Mouse (Mus musculus) limb, embryonic 14.5 days (tissue): Measurements from ENCODE around the gene Mfap1b. TPM values are rescaled to one million over a fixed set of nuclear protein-coding genes. Genes with fewer than 3 reads are reported as not detected.
"Not testable (repeated sequence)": the region's sequence is repeated elsewhere in the genome, so short reads cannot be mapped to it uniquely, and the experiment has no call there.

Experiments used
- ATAC-seq: fragments of 200-750 bp; cut with Nextera tagmentation; 2 replicates; pipeline ENCODE4 v1.8.0; 2017; ENCODE audit warnings: low read depth, moderate number of reproducible peaks, moderate TSS enrichment; ENCODE audit not compliant: low FRiP score
- DNase-seq: peaks from one replicate; pipeline ENCODE4 v3.0.0-alpha.2; 2015; ENCODE audit warnings: low spot score
- H3K27ac ChIP-seq: fragments of 300-500 bp; sonication (generic); replicated peaks from 2 replicates; pipeline ENCODE4 v1.5.1; 2014; ENCODE audit warnings: low read depth, mild to moderate bottlenecking, low read length, moderate library complexity, mixed read lengths
- H3K27me3 ChIP-seq: fragments of 300-500 bp; sonication (generic); 2 replicates; pipeline ENCODE4 v1.6.1; 2014; ENCODE audit warnings: low read length, mixed read lengths; ENCODE audit not compliant: control insufficient read depth, insufficient read depth
- H3K36me3 ChIP-seq: fragments of 300-500 bp; sonication (generic); 2 replicates; pipeline ENCODE4 v1.6.1; 2014; ENCODE audit warnings: mild to moderate bottlenecking, low read length, moderate library complexity, mixed read lengths; ENCODE audit not compliant: control insufficient read depth, insufficient read depth
- H3K4me1 ChIP-seq: fragments of 300-500 bp; sonication (generic); 2 replicates; pipeline ENCODE4 v1.6.1; 2014; ENCODE audit warnings: antibody characterized with exemption, low read length, mixed read lengths; ENCODE audit not compliant: control insufficient read depth, insufficient read depth
- H3K4me2 ChIP-seq: fragments of 300-500 bp; sonication (generic); replicated peaks from 2 replicates; pipeline ENCODE4 v1.6.1; 2014; ENCODE audit warnings: low read depth, mild to moderate bottlenecking, low read length, moderate library complexity; ENCODE audit not compliant: severe bottlenecking
- H3K4me3 ChIP-seq: fragments of 300-500 bp; sonication (generic); replicated peaks from 2 replicates; pipeline ENCODE4 v1.5.1; 2014; ENCODE audit warnings: low read length
- H3K9ac ChIP-seq: fragments of 300-500 bp; sonication (generic); 2 replicates; pipeline ENCODE4 v1.6.1; 2014; ENCODE audit warnings: mild to moderate bottlenecking, low read depth, low read length, moderate library complexity; ENCODE audit not compliant: severe bottlenecking
- H3K9me3 ChIP-seq: fragments of 300-500 bp; sonication (generic); 2 replicates; pipeline ENCODE4 v1.6.1; 2016; ENCODE audit warnings: low read length; ENCODE audit not compliant: control insufficient read depth
- POLR2A ChIP-seq: fragments of 200-500 bp; IDR thresholded peaks from 2 replicates; pipeline ENCODE4 v1.8.0; 2012; ENCODE audit warnings: inconsistent platforms, mild to moderate bottlenecking, moderate library complexity, borderline replicate concordance; ENCODE audit not compliant: insufficient read depth, insufficient read length; ENCODE audit errors: extremely low read depth
- WGBS: fragments of 180-500 bp; shearing (Covaris S2); extraction: QIAGEN DNeasy Blood & Tissue Kit; methylation state at CpG from one replicate; pipeline ENCODE4 v1.1.7; 2014; 5-methylcytosine and 5-hydroxymethylcytosine counted together
- polyA plus RNA-seq, 2 experiments: library from polyadenylated mRNA; depleted of rRNA in 1 of 2; stranded (reverse) in 1 of 2; unstranded in 1 of 2; fragments of >200 nt; fragmentation: Nextera tagmentation in 1 of 2; extraction: Ambion mirVana in 1 of 2; gene quantifications; 2 replicates each; pipeline versions ENCODE4 v1.2.1 to v1.2.3; 2012 to 2014

The Mfap1b gene
- polyA plus RNA-seq, 2 experiments = 16.8 to 54.1 TPM

GRCm38 (mm10) chr2:121514211-121514610 lies 40.3 kb upstream of the Mfap1b start:
- WGBS = 95% methylated on average over 4 of the region's 4 CpGs
- ATAC-seq = no peak
- Histone ChIP-seq H3K4me3 (no peak overlapping the region), H3K4me1 (0 out of 2 replicates have a peak, but pooled peaks cover 5% of the 10 kb centered on the region), H3K9ac (no peak overlapping the region), H3K27me3 (no peaks in the 10 kb centered on the region), H3K27ac (no peak overlapping the region), H3K36me3 (peaks cover 29% of the 10 kb centered on the region), H3K9me3 (no peaks in the 10 kb centered on the region), H3K4me2 (no peak overlapping the region)
- DNase-seq = no peak
- no peak for TF ChIP-seq POLR2A

- H3K4me2 ChIP-seq, DNase-seq, H3K4me3 ChIP-seq, H3K27ac ChIP-seq, ATAC-seq, H3K9ac ChIP-seq, H3K4me1 ChIP-seq, H3K27me3 ChIP-seq, H3K9me3 ChIP-seq: not testable (repeated sequence)
- 92% methylated on average over 4 of the region's 5 CpGs for WGBS
- peaks cover 23% of the 10 kb centered on the region for H3K36me3 ChIP-seq
Measured at GRCm38 (mm10) chr2:121512991-121513765, 39.3 kb upstream of the Mfap1b start.

- no peak for DNase-seq
- Histone ChIP-seq H3K27me3 (no peaks in the 10 kb centered on the region), H3K4me1 (peaks cover 12% of the 10 kb centered on the region; the same call in 1 of the 2 replicates), H3K4me3 (no peak overlapping the region), H3K4me2 (no peak overlapping the region), H3K9ac (no peak overlapping the region), H3K27ac (no peak overlapping the region), H3K9me3 (no peaks in the 10 kb centered on the region), H3K36me3 (peaks cover 20% of the 10 kb centered on the region)
- no peak for ATAC-seq
- WGBS = 95% methylated on average over 8 of the region's 8 CpGs
- TF ChIP-seq POLR2A = no peak
Measured at GRCm38 (mm10) chr2:121511401-121511800, 37.5 kb upstream of the Mfap1b start.

- H3K27ac ChIP-seq = no peak overlapping the region
- H3K9me3 ChIP-seq = no peaks in the 10 kb centered on the region
- peak overlapping the region; percentile 44 for H3K4me2 ChIP-seq
- H3K27me3 ChIP-seq = no peaks in the 10 kb centered on the region
- no peak overlapping the region for H3K9ac ChIP-seq
- ATAC-seq (0 out of 2 replicates have a peak, but pooled peaks have one; percentile 34), DNase-seq (peak; percentile 31)
- peaks cover 16% of the 10 kb centered on the region for H3K36me3 ChIP-seq
- TF ChIP-seq POLR2A = no peak
- H3K4me3 ChIP-seq = peak overlapping the region; percentile 33
- WGBS = 15% methylated on average over 16 of the region's 16 CpGs
- H3K4me1 ChIP-seq = peaks cover 12% of the 10 kb centered on the region; the same call in 1 of the 2 replicates
Measured at GRCm38 (mm10) chr2:121509584-121509983, 35.7 kb upstream of the Mfap1b start.

- no peak for TF ChIP-seq POLR2A
- peak overlapping the region; percentile 50 for H3K4me2 ChIP-seq
- ATAC-seq (no peak), DNase-seq (no peak)
- H3K4me1 ChIP-seq = peaks cover 12% of the 10 kb centered on the region; the same call in 1 of the 2 replicates
- peak overlapping the region; percentile 64 for H3K9ac ChIP-seq
- peaks cover 14% of the 10 kb centered on the region for H3K36me3 ChIP-seq
- WGBS = 82% methylated on average over 2 of the region's 2 CpGs
- H3K4me3 ChIP-seq = peak overlapping the region; percentile 51
- no peaks in the 10 kb centered on the region for H3K9me3 ChIP-seq
- H3K27me3 ChIP-seq = no peaks in the 10 kb centered on the region
- H3K27ac ChIP-seq = no peak overlapping the region
Measured at GRCm38 (mm10) chr2:121507951-121508330, 34.1 kb upstream of the Mfap1b start.
